Mouse (Mus musculus) right cerebral cortex, postnatal 14 days (tissue): ENCODE measurements around the gene Trem1.

Experiments
- DNase-seq: peaks from one replicate; pipeline ENCODE4 v3.0.0; 2022

The Trem1 gene

DNA sequence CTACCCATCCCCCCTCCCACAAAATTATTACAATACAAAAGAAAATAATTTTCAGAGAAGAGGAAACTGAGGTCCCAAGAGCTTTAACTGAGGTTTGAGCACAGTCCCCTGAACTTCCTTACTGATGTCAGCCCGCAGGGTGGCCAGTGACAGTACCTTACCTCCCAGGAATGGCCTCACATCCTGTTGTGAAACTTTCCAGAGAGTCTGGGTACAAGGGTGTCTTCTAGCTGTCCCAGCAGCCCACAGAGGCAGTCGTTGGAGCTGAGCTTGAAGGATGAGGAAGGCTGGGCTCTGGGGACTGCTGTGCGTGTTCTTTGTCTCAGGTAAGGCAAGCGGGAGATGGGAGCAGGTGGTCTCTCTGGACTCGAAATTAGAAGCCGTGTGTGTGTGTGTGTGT, at the start of gene Trem1:
Gene Trem1, plus strand, starts transcription at position 251 of the 400 bp plus-strand sequence.
- no peak for DNase-seq

DNA sequence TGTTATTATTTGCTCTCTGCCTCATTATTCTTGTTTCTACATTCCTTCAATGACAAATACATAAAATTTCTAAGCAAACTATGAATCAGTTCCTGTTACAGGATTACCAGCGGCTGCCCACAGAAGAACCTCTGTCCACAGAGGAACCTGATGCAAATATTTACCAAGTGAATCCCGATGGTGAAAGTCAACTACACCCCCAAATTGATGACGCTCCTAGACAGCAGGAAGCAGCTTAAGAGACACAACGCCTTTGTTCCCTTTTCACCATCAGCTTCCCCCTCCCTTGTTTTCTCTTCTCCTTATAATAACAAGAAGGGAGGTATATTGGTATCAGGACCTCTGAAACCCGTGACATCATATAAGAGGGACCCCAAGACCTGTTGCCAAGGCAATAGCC, 47.3 kb upstream of the Trem1 start:
- no peak for DNase-seq

DNA sequence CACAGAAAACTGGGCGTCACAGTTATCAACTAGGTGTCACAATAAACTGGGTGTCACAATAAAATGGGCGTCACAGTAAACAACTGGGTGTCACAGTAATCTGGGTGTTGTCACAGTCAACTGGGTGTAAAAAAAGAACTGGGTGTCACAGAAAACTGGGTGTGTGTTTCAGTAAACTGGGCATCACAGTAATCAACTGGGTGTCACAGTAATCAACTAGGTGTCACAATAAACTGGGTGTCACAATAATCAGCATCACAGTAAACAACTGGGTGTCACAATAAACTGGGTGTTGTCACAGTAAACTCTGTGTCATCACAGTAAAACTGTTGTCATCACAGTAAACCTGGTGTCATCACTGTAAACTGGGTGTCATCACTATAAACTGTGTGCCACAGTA, 40.2 kb upstream of the Trem1 start:
- DNase-seq = no peak

DNA sequence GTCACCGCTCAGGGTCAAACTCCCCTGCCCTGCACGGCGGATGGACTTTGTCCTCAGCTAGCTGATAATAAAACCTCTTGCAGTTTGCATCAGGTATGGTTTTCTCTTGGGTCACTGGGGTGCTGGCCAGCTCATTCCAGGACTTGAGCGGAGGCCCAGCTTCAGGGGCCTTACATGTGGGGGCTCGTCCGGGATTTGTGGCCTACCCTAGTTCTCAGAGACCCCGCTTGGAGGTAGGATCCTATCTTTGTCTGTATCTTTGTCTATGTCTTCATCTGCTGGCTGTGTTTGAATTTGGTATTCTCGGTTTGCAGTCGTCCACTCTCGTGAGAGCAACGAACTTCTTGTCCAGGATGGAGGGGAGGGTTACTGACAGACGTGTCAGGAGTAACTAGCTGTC, 29.5 kb upstream of the Trem1 start:
- DNase-seq = no peak

DNA sequence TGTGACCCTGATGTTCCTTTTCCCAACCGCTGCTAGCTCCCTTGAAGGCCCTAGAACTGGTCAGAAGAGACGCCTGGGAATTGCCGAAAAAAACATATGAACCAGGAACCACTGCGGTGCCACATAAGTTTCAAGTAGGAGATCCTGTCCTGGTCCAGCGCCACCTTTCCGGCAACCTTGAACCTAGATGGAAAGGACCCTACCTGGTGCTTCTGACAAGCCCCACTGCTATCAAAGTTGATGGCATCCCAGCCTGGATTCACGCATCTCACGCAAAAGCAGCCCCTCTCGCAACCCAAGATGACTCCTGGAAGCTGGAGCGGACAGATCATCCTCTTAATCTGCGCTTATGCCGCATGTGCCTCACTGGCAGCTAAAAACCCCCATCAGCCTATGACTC, 20.0 kb upstream of the Trem1 start:
- DNase-seq = no peak

DNA sequence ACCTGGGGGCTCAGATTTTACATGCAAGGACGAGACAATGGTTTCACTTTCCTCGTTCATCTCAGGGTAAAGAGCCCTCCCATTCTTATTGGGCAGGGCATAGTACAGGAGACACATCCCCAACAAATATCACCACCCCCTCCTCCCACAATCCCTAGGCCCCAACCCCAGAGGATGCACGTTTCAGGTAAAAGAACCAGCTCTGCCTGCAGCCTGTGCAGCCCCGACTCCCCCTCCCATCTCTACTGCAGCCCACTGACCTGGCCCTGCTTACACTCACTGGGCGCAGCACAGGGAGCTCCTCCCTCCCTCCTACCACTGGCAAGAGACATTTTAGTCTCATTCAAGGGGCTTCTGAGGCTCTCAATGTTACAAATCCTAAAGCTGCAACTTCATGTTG, 19.1 kb upstream of the Trem1 start:
- DNase-seq = no peak

DNA sequence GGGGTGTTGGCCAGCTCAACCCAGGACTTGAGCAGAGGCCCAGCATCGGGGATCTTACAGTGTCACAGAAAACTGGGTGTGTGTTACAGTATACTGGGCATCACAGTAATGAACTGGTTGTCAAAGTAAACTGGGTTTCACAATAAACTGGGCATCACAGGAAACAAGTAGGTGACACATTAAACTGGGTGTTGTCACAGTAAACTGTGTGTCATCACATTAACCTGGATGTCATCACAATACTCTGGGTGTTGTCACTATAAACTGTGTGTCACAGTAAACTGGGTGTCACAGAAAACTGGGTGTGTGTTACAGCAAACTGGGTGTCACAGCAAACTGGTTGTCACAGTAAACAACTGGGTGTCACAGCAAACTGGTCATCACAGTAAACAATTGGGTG, 17.1 kb upstream of the Trem1 start:
- no peak for DNase-seq

DNA sequence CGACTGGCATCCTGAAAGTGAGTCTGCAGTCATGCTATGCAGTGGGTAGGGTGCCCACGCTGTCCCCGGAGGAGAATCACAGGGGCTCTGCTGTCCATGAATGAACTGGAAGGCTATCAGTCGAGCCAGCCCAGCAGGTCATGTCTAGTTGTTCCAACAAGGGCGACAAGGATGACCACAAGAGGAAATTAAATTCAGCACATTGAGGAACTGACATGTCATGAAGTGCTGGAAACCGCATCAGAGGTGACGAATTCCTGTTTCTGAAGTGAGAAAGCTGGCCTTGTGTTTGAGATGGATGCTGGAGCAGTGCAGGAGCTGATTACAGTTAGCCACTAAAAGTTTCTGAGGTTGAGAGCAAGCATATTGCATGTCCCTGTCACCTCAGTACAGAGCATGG, 1.9 kb upstream of the Trem1 start:
- DNase-seq = no peak

DNA sequence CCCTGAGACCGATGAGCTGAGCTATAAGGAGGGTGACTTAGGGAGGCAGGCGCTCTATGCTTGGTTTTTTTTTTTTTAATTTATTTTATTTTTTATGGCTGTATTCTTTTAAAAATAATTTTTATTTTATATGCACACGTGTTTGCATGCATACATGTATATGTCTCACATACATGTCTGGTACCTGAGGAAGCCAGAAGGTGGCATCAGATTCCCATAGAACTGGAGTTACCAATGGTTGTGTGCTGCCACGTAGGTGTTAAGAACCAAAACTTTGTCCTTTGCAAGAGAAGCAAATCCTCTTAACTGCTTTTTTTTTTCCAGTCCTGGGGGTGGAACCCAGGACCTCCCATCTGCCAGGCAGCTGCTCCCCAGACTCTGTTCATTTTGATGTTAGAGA, 1.2 kb downstream of the Trem1 start:
- no peak for DNase-seq

DNA sequence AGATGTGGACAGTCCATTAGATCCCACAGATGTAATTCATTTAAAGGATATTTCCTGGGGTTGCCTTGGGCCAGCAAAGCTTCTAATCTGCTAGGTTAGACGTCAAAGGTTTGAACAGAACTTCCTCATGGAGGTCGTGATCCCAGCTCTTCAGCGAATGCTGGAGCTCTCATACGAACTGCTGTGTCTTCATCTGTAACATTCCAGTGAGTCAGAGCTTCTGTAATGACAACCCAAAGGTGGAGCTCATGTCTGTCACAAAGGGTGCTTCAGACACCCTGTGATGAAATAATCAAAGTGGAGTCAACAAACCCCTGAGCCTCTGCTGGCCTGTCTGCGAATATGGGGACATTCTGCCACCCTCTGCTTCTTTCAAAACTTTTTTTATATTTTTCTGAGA, 2.0 kb downstream of the Trem1 start:
- no peak for DNase-seq

DNA sequence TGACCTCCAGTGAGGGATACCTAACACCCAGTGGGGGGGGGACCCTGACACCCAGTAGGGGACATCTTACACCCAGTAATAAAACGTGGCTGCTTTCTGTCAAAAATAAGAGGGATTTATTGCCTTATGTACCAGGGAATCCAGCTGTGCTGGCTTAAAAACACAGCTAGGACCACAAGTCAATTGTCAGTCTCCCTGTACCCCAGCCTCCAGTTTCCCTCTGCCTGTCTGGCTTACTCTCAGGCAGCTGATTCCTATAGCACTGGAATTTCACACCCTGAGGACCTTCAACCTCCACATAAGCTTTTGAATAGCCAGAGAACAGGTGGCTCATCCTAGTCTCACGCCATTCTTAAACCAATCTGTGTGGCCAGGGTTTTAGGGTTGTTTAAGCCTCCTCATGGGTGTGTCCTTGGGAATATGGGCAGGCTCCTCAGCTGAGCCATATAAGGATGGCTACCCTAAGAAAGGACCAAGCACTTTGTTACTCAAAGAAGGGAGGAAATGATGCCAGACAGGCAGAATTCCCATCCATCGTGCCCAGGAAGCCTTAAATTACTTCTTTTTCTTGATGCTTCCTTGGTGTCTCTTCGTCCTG, 3.3 kb downstream of the Trem1 start:
- no peak for DNase-seq

DNA sequence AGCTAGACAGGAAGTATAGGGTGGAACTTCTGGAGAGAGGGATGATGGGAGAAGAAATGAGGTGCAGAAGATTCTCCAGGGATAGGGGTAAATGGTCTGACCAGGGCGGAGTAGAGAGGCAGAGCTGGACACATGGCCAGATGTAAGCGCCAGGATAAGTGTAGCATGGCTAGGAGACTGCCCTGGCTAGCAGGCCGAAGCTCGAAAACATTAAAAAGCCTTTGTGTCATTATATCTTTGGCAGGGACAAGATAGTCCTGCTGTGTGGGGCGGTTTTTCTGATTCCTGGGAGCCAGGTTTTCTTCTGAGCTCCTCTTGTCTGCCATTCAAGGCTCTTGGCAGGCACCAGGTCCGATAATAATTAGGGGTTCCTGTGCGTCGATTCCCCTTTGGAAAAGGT, 5.1 kb downstream of the Trem1 start:
- no peak for DNase-seq

DNA sequence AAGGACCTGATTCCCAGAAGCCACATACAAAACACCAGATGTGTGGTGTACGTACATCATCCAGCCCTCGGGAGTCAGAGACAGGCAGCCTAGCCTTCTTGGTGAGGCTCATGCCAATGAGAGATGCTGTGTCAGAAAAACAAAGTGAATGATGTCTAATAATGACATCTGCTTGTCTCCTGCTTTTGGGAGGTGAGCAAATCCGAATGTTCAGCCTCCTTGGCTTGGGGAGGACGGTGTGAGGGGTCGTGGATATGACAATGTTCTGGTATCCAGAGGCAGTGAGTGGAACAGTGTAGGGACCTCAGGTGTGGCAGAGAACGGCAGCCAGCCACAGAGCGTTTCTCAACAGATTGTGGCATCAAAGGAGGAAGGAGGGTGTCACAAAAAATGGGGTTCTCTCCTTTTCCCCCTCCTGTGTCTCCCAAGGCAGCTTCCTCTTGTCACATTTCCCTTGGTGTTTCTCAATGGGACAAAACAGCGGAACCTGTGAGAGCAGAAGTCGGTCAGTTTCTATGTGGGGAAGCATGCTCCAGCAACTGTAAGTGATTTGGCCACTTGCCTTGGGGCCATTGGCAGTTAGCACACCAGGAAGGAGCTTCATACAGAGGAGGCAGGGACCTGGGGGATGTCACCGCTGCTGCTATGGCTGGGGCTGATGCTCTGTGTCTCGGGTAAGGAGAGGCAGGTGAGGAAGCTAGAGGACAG, 14.8 kb downstream of the Trem1 start, which contains the start of gene Trem3:
Gene Trem3, plus strand, starts transcription at position 557 of the 708 bp plus-strand sequence.
- no peak for DNase-seq

DNA sequence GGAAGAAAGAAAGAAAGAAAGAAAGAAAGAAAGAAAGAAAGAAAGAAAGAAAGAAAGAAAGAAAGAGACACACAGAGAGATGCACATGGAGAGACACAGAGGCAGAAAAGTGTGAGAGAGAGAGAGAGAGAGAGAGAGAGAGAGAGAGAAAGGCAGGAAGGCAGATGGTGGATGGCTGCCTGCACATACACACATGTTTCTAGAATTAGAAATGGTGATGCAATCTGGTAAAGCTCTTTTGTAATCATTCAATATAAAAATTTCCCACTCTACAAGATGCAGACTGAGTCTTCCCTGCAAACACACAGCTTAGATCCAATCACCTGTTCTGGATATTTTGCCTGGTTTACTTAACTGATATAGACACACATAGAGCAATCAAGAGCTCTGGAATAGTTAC, 16.5 kb downstream of the Trem1 start:
- DNase-seq = no peak

DNA sequence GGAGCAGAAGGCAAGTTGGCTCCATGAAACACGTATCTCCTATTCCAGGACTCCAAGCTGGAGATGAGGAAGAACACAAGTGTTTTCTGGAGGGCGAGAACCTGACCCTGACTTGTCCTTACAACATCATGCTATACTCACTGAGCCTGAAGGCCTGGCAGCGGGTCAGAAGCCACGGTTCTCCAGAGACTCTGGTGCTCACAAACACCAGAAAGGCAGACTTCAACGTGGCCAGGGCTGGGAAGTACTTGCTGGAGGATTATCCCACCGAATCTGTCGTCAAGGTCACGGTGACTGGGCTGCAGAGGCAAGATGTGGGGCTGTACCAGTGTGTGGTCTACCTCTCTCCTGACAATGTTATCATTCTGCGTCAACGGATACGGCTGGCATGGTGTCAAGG, 16.9 kb downstream of the Trem1 start:
- no peak for DNase-seq

DNA sequence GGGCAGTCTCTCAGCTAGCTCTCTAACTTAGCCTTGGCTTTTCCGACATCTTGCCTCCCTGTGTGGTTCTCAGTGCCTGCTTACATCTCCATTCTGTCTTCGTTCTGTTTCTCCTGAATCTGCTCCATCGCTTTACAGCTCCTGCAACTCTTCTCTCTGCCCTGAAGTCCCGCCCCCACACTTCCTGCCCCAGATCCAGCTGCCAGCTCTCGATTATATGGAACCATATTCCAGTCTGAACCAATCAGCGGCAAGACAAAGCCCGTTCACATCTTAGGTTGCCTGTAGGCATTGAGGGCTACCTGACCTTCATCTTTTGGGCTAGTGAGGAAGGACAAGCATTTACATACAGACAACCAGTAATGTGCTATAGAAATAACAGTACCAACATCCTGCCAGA, 18.1 kb downstream of the Trem1 start:
- DNase-seq = no peak

DNA sequence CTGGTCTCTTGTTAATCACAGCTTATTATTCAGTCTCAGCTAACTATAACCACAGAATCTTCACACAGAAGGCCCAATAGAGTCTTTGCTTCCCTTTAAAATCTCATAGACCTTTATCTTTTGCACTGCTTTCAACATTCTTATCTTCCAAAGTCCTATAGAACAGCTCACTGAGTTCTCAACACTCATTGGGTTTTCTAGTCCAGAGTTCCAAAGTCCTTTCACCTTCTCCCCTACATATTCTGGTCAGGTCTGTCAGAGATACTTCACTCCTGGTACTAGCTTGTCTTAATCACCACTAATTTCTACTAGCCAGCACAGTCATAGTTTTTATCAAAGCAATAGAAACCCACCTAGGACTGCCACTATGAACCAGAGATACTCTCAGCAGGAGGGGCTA, 24.0 kb downstream of the Trem1 start:
- no peak for DNase-seq

DNA sequence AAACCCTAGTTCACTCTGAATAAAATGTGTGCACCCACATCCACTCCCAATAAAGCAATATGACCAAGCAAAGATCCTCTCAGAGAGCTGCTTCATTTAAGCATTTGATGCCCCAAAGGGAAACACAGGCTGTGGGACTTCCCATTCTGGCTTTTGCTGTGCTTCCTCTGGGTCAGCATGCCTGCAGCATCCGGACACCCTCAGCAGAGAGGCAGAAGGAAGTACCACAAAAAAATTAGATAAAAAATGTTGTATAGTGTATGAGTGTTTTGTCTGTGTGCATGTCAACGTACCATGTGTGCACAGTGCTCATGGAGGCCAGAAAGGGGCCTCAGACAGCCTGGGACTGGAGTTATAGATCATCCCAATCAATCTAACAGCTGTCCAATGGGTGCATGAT, 29.3 kb downstream of the Trem1 start:
- no peak for DNase-seq

DNA sequence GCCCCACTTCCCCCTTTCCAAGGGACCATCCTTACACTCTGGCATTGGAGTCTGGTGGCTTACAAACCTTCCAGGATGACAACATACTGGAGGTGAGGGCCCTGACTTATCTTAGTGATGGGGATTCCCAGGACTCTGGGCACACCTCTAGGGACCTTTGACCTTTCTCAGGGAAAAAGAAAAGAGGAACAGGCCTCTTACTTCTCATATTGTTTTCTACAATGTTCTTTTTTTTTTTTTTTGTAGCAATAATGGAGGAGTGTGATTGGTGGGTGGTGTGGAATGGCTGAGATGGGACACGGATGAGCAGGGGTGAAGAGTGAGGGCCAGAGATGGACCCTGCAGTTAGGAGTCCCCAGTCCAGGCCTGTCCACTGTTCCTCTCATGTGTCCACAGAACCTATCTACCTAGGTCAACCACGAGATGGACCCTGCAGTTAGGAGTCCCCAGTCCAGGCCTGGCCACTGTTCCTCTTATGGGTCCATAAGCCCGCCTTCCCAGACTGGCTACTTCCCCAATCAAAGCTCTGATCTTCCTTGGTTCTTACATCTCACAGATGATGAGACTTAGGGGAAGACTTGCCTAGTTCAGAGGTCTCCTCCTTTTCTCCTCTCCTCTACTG, 31.3 kb downstream of the Trem1 start, which contains the start of gene Treml4:
Gene Treml4, plus strand, starts transcription at position 555 of the 622 bp plus-strand sequence.
- DNase-seq = no peak

DNA sequence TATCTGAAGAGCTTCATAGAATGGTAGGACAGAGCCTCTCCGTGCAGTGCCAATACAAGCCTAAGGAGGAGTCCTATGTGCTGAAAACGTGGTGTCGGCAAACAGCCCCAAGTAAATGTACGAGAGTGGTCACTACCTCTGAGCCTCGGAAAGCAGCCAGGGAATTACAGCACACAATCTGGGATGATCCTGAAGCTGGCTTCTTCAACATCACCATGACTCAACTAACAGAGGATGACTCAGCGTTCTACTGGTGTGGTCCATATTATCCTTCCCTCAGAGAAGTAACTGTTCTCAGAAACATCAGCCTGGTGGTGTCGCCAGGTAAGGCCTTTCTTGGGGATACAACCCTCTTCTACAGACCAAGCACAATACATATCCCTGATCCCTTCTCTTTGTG, 32.1 kb downstream of the Trem1 start:
- DNase-seq = no peak

DNA sequence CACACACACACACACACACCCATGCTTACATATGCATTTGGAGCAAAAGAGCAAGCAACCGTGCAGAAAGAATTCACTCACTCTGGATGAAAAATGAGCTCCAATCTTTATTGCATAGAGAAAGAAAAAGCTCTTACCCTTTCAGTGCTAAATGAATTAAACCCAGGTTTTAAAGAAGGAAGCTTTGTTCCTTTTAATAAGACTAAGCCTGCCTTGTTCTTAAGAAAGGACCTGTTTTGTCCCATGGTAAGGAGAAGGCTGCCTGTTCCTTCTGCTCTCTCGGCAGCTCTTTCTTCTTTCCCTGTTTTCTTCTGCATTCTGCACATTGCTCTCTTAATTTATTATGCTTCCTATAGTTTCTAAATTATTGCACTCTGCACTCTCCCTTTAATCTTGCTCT, 33.6 kb downstream of the Trem1 start:
- no peak for DNase-seq

DNA sequence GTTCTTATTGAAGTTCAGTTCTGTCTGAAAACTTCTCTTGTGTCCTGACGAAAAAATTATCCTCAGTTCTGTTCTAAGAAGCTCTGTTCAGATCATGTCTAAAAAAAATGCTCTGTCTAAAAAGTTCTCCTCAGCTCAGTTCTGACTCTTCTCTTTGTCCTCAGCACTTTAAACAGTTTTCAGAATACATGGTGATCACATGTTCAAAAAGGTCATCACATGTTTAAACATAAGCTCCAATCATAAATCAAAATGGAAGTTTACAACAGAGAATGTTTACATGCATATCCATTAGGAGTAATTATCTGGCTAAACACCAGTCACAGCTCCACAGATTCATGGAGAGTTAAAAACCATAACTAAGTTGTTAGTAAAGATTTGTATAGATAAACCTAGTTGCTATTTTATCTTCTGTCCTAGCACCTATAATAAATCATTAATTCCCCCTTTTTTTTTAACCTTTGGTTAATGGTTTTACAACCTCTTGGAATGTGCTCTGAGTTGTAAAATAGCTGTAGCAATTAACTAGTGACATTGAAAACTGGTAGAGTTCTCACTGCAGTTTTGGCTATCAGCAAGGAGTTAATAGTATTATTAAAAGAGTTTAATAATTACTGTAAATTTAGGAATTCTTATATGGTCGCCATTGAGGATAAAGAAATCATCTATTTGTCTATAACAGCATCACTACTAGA, 34.2 kb downstream of the Trem1 start:
- no peak for DNase-seq

DNA sequence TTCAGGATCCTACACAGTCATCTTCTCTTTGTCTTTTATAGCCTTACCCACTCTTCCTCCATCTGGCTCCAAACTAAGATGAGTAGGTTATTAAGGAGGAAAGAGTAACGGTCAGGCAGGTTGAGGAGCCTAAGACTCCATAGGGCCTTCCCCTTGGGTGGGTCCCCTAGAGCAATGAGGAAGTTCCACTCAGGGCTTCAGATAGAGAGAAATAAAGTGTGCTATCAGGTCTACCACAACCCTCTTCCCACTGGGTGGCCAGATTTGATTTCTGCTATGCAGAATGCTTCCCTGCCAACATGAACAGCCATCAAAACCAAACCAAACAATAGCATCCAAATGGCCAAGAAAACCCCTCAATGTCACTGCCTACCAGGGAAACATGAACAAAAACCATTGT, 35.0 kb downstream of the Trem1 start:
- DNase-seq = no peak

DNA sequence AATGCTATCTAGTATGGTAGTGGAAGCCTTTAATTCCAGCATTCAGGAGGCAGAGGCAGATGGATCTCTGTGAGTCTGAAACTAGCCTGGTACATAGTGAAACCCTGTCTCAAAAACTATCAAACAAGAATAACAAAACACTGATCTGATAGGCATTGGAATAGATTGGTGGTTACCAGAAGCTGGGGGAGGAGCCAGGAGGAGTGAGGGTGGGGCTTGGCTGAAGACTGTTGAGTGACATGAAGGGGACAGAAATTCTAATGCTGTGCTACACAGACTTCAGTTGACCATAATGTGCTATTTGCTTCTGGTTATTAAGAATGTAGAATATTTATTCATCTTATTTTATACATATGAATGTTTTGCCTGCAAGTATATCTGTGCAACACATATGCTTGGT, 35.7 kb downstream of the Trem1 start:
- no peak for DNase-seq
